Mouse (Mus musculus) right cerebral cortex, adult 2 months (tissue): ENCODE data around the gene Ezr.

Source experiments
- DNase-seq, 2 experiments: peaks; one replicate each; pipeline ENCODE4 v3.0.0; 2021 to 2022; ENCODE audit warnings: low spot score in 2 of 2

Ezr gene

GRCm38 (mm10) chr17:6769602-6770001 lies 13.0 kb downstream of the Ezr start:
- DNase-seq, result no peak

GRCm38 (mm10) chr17:6768301-6768788 lies 14.2 kb downstream of the Ezr start:
- no peak for DNase-seq

- DNase-seq, result no peak
Measured at GRCm38 (mm10) chr17:6767771-6768170, 14.8 kb downstream of the Ezr start.

- DNase-seq, result no peak
Measured at GRCm38 (mm10) chr17:6766823-6767222, 15.8 kb downstream of the Ezr start.

GRCm38 (mm10) chr17:6765886-6766285 lies 16.7 kb downstream of the Ezr start:
- DNase-seq, result no peak

GRCm38 (mm10) chr17:6764730-6765129 lies 17.9 kb downstream of the Ezr start:
- no peak for DNase-seq

GRCm38 (mm10) chr17:6764227-6764593 lies 18.4 kb downstream of the Ezr start:
- DNase-seq, result no peak

GRCm38 (mm10) chr17:6763513-6764226 lies 18.9 kb downstream of the Ezr start:
- no peak for DNase-seq

- DNase-seq, result no peak
Measured at GRCm38 (mm10) chr17:6759717-6760292, 22.8 kb downstream of the Ezr start.

GRCm38 (mm10) chr17:6758845-6759244 lies 23.7 kb downstream of the Ezr start:
- no peak for DNase-seq

GRCm38 (mm10) chr17:6757902-6758301 lies 24.7 kb downstream of the Ezr start:
- no peak for DNase-seq

GRCm38 (mm10) chr17:6755873-6756272 lies 26.7 kb downstream of the Ezr start:
- no peak for DNase-seq

- no peak for DNase-seq
Measured at GRCm38 (mm10) chr17:6755176-6755575, 27.4 kb downstream of the Ezr start.

- no peak for DNase-seq
Measured at GRCm38 (mm10) chr17:6752375-6752774, 30.2 kb downstream of the Ezr start.

- no peak for DNase-seq
Measured at GRCm38 (mm10) chr17:6751221-6751859, 31.2 kb downstream of the Ezr start.

- no peak for DNase-seq
Measured at GRCm38 (mm10) chr17:6748779-6749464, 33.7 kb downstream of the Ezr start.

- no peak for DNase-seq
Measured at GRCm38 (mm10) chr17:6747478-6747877, 35.1 kb downstream of the Ezr start.

GRCm38 (mm10) chr17:6746452-6747231 lies 35.9 kb downstream of the Ezr start:
- no peak for DNase-seq

GRCm38 (mm10) chr17:6745975-6746374 lies 36.6 kb downstream of the Ezr start:
- no peak for DNase-seq

GRCm38 (mm10) chr17:6745503-6745902 lies 37.1 kb downstream of the Ezr start:
- DNase-seq, result no peak

- no peak for DNase-seq
Measured at GRCm38 (mm10) chr17:6744871-6745270, 37.7 kb downstream of the Ezr start.

GRCm38 (mm10) chr17:6744366-6744765 lies 38.2 kb downstream of the Ezr start:
- no peak for DNase-seq
